Mouse (Mus musculus) stomach, embryonic 14.5 days (tissue): ENCODE measurements around the gene Dnm2. TPM values are rescaled to one million over a fixed set of nuclear protein-coding genes. Genes with fewer than 3 reads are reported as not detected.

Experiments
- ATAC-seq: fragments of 200-750 bp; cut with Nextera tagmentation; 2 replicates; pipeline ENCODE4 v1.8.0; 2017; ENCODE audit warnings: low read depth, moderate TSS enrichment; ENCODE audit not compliant: insufficient number of reproducible peaks, insufficient read depth, low FRiP score
- H3K27ac ChIP-seq: fragments of 300-500 bp; sonication (generic); 2 replicates; pipeline ENCODE4 v1.5.1; 2014; ENCODE audit warnings: mild to moderate bottlenecking, low read length, moderate library complexity, mixed read lengths
- H3K27me3 ChIP-seq: fragments of 300-500 bp; sonication (generic); 2 replicates; pipeline ENCODE4 v1.6.1; 2014; ENCODE audit warnings: low read length, control low read depth, mixed read lengths; ENCODE audit not compliant: control insufficient read depth, insufficient read depth
- H3K36me3 ChIP-seq: fragments of 300-500 bp; sonication (generic); 2 replicates; pipeline ENCODE4 v1.6.1; 2014; ENCODE audit warnings: mild to moderate bottlenecking, control low read depth, low read length, moderate library complexity, mixed read lengths; ENCODE audit not compliant: control insufficient read depth, insufficient read depth
- H3K4me1 ChIP-seq: fragments of 300-500 bp; sonication (generic); 2 replicates; pipeline ENCODE4 v1.6.1; 2014; ENCODE audit warnings: low read length, control low read depth, mixed read lengths; ENCODE audit not compliant: control insufficient read depth, insufficient read depth
- H3K4me2 ChIP-seq: fragments of 300-500 bp; sonication (generic); replicated peaks from 2 replicates; pipeline ENCODE4 v1.6.1; 2014; ENCODE audit warnings: low read depth, low read length, control low read depth
- H3K4me3 ChIP-seq: fragments of 300-500 bp; sonication (generic); 2 replicates; pipeline ENCODE4 v1.5.1; 2014; ENCODE audit warnings: low read depth, low read length, control low read depth
- H3K9ac ChIP-seq: fragments of 300-500 bp; sonication (generic); replicated peaks from 2 replicates; pipeline ENCODE4 v1.6.1; 2014; ENCODE audit warnings: low read depth, mild to moderate bottlenecking, control low read depth, low read length, moderate library complexity, mixed read lengths
- H3K9me3 ChIP-seq: fragments of 300-500 bp; sonication (generic); 2 replicates; pipeline ENCODE4 v1.6.1; 2016; ENCODE audit warnings: low read depth, low read length, control low read depth; ENCODE audit not compliant: control insufficient read depth
- WGBS: fragments of 180-500 bp; shearing (Covaris S2); extraction: QIAGEN DNeasy Blood & Tissue Kit; methylation state at CpG from one replicate; pipeline ENCODE4 v1.1.7; 2014; 5-methylcytosine and 5-hydroxymethylcytosine counted together
- polyA plus RNA-seq: library from polyadenylated mRNA; unstranded; fragments of >200 nt; fragmentation: Nextera tagmentation; extraction: Ambion mirVana; gene quantifications from 2 replicates; pipeline ENCODE4 v1.2.1, GENCODE M21; 2014

The Dnm2 gene
- polyA plus RNA-seq, 1 experiment from 2014 or later = 61.6 TPM

- H3K9ac ChIP-seq = no peak overlapping the region
- H3K36me3 ChIP-seq = no peaks in the 10 kb centered on the region
- H3K4me2 ChIP-seq = no peak overlapping the region
- no peaks in the 10 kb centered on the region for H3K27me3 ChIP-seq
- WGBS = 95% methylated on average over 2 of the region's 2 CpGs
- peaks cover 6% of the 10 kb centered on the region; the same call in 1 of the 2 replicates for H3K4me1 ChIP-seq
- H3K4me3 ChIP-seq = no peak overlapping the region
- H3K9me3 ChIP-seq = no peaks in the 10 kb centered on the region
- no peak for ATAC-seq
- H3K27ac ChIP-seq = no peak overlapping the region
Measured at GRCm38 (mm10) chr9:21434410-21434809, 9.7 kb downstream of the Dnm2 start.

- Histone ChIP-seq H3K36me3 (no peaks in the 10 kb centered on the region), H3K9me3 (no peaks in the 10 kb centered on the region), H3K27ac (no peak overlapping the region), H3K27me3 (no peaks in the 10 kb centered on the region), H3K9ac (no peak overlapping the region), H3K4me2 (no peak overlapping the region), H3K4me1 (peaks cover 6% of the 10 kb centered on the region; the same call in 1 of the 2 replicates), H3K4me3 (no peak overlapping the region)
- ATAC-seq = no peak
- 77% methylated on average over 7 of the region's 7 CpGs for WGBS
Measured at GRCm38 (mm10) chr9:21435777-21436635, 11.3 kb downstream of the Dnm2 start.

- Histone ChIP-seq H3K9me3 (no peaks in the 10 kb centered on the region), H3K4me3 (no peak overlapping the region), H3K36me3 (no peaks in the 10 kb centered on the region), H3K9ac (no peak overlapping the region), H3K4me1 (peaks cover 6% of the 10 kb centered on the region; the same call in 1 of the 2 replicates), H3K27me3 (no peaks in the 10 kb centered on the region), H3K4me2 (no peak overlapping the region), H3K27ac (no peak overlapping the region)
- no peak for ATAC-seq
- WGBS = 91% methylated on average over 6 of the region's 6 CpGs
Measured at GRCm38 (mm10) chr9:21437577-21437976, 12.9 kb downstream of the Dnm2 start.

- no peaks in the 10 kb centered on the region for H3K9me3 ChIP-seq
- no peaks in the 10 kb centered on the region for H3K27me3 ChIP-seq
- no peak overlapping the region for H3K4me2 ChIP-seq
- no peak overlapping the region for H3K4me3 ChIP-seq
- no peak overlapping the region for H3K27ac ChIP-seq
- ATAC-seq = no peak
- peaks cover 6% of the 10 kb centered on the region; the same call in 1 of the 2 replicates for H3K4me1 ChIP-seq
- 73% methylated on average over 3 of the region's 3 CpGs for WGBS
- no peak overlapping the region for H3K9ac ChIP-seq
- no peaks in the 10 kb centered on the region for H3K36me3 ChIP-seq
Measured at GRCm38 (mm10) chr9:21438219-21438618, 13.5 kb downstream of the Dnm2 start.

- Histone ChIP-seq H3K4me2 (no peak overlapping the region), H3K4me1 (peaks cover 6% of the 10 kb centered on the region; the same call in 1 of the 2 replicates), H3K4me3 (no peak overlapping the region), H3K9me3 (no peaks in the 10 kb centered on the region), H3K36me3 (no peaks in the 10 kb centered on the region), H3K27ac (no peak overlapping the region), H3K27me3 (no peaks in the 10 kb centered on the region), H3K9ac (no peak overlapping the region)
- no peak for ATAC-seq
- 69% methylated on average over 3 of the region's 3 CpGs for WGBS
Measured at GRCm38 (mm10) chr9:21439456-21439855, 14.7 kb downstream of the Dnm2 start.

- no peak for ATAC-seq
- Histone ChIP-seq H3K4me1 (peaks cover 6% of the 10 kb centered on the region; the same call in 1 of the 2 replicates), H3K9ac (no peak overlapping the region), H3K27ac (no peak overlapping the region), H3K4me2 (no peak overlapping the region), H3K27me3 (no peaks in the 10 kb centered on the region), H3K4me3 (no peak overlapping the region), H3K9me3 (no peaks in the 10 kb centered on the region), H3K36me3 (no peaks in the 10 kb centered on the region)
- 89% methylated on average over 2 of the region's 2 CpGs for WGBS
Measured at GRCm38 (mm10) chr9:21439914-21440313, 15.2 kb downstream of the Dnm2 start.

GRCm38 (mm10) chr9:21440387-21440786 is 15.7 kb downstream of the Dnm2 start:
- Histone ChIP-seq H3K9me3 (no peaks in the 10 kb centered on the region), H3K27me3 (no peaks in the 10 kb centered on the region), H3K36me3 (no peaks in the 10 kb centered on the region; the same call in 1 of the 2 replicates), H3K4me1 (peaks cover 6% of the 10 kb centered on the region; the same call in 1 of the 2 replicates), H3K27ac (no peak overlapping the region), H3K4me3 (no peak overlapping the region), H3K9ac (no peak overlapping the region), H3K4me2 (no peak overlapping the region)
- ATAC-seq = no peak

GRCm38 (mm10) chr9:21443853-21444252 is 19.1 kb downstream of the Dnm2 start:
- Histone ChIP-seq H3K4me3 (no peak overlapping the region), H3K36me3 (no peaks in the 10 kb centered on the region; the same call in 1 of the 2 replicates), H3K27me3 (no peaks in the 10 kb centered on the region), H3K9me3 (no peaks in the 10 kb centered on the region), H3K9ac (no peak overlapping the region), H3K4me2 (no peak overlapping the region), H3K27ac (no peak overlapping the region), H3K4me1 (no peaks in the 10 kb centered on the region)
- 92% methylated on average over 8 of the region's 8 CpGs for WGBS
- no peak for ATAC-seq
